Mouse (Mus musculus): ENCODE data around the gene Nup214.

DNA sequence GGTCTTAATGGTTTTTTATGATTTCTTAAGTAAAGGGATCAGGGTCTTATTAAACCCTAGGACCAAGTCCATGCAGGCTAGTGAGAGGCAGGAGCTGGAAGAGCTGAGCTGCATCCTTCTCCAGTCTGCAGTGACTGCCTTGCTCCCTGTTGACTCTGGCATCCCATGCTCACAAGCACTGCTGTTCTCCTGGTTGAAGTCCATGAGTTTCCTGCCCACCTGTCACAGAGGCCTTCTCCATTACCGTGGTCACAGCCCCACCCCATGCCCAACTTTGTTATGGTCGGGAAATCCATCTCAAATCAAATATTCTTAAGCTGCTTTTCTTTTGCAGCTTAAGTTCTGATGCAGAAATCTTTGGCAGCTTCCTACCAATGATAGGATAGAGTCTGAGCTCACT, 66.9 kb downstream of the Nup214 start:
- TF ChIP-seq CTCF (IDR thresholded peaks at IDR 0.05; ENCODE audit: borderline replicate concordance, control insufficient read depth, extremely low read depth, insufficient read depth, low read length, poor library complexity) = no peak
- no peak for TF ChIP-seq POLR2A (IDR thresholded peaks at IDR 0.05; ENCODE audit: control insufficient read depth, extremely low read depth, insufficient read depth, low read length, poor library complexity)

Measured in thymus, adult 2 months (tissue).